7 mouse cellular contexts compared by ENCODE assay signal in the genomic region with DNA sequence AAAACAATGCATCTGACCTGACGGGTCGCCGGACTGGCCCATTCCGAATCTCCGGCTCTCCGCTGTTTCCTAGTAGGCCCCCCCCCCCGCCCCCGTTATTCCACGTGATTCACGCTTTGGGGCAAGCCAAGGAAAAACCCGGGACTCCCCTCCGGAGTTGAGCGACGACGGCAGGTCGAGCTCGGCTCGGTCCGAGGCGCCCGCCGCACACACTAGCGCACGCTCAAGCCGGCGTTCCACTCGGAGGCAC.
DNase-seq lines count a peak whose midpoint lies in the region; ATAC-seq and TF ChIP-seq lines count a peak whose summit lies in the region.

No protein-coding gene starts in this region.

- peak overlapping the region; percentile 75 for H3K4me2 ChIP-seq in lung, postnatal 0 days (replicated peaks; ENCODE audit: low read depth, low read length)
- H3K4me2 ChIP-seq in embryonic facial prominence, embryonic 14.5 days (ENCODE audit: low read depth, low read length), result peak overlapping the region; percentile 84
- peak overlapping the region; percentile 83 for H3K4me2 ChIP-seq in intestine, postnatal 0 days (replicated peaks; ENCODE audit: low read depth)
- H3K4me2 ChIP-seq in neural tube, embryonic 15.5 days, result peak overlapping the region; percentile 71

- no peaks in the 10 kb centered on the region for H3K9me3 ChIP-seq in lung, postnatal 0 days (ENCODE audit: low read length)
- H3K9me3 ChIP-seq in embryonic facial prominence, embryonic 14.5 days (ENCODE audit: control insufficient read depth, low read length), result no peaks in the 10 kb centered on the region
- no peaks in the 10 kb centered on the region for H3K9me3 ChIP-seq in intestine, postnatal 0 days (ENCODE audit: control insufficient read depth)
- no peaks in the 10 kb centered on the region for H3K9me3 ChIP-seq in neural tube, embryonic 15.5 days (replicated peaks)

- no peak for TF ChIP-seq EP300 in lung, postnatal 0 days (IDR thresholded peaks at IDR 0.05)

- peak; percentile 15 for ATAC-seq in lung, postnatal 0 days
- ATAC-seq in embryonic facial prominence, embryonic 14.5 days (ENCODE audit: low read depth), result no peak
- no peak for ATAC-seq in intestine, postnatal 0 days
- 0 out of 2 replicates have a peak, but pooled peaks have one; percentile 4 for ATAC-seq in neural tube, embryonic 15.5 days (ENCODE audit: low FRiP score)

- WGBS in lung, postnatal 0 days, result 5% methylated on average over 19 of the region's 27 CpGs
- 4% methylated on average over 19 of the region's 27 CpGs for WGBS in embryonic facial prominence, embryonic 14.5 days
- WGBS in intestine, postnatal 0 days, result 4% methylated on average over 20 of the region's 27 CpGs
- WGBS in neural tube, embryonic 15.5 days, result 3% methylated on average over 26 of the region's 27 CpGs

- DNase-seq in lung, postnatal 0 days (ENCODE audit: low spot score), result no peak
- no peak for DNase-seq in lung, adult 18-20 months
- no peak for DNase-seq in embryonic facial prominence, embryonic 14.5 days (ENCODE audit: low spot score)
- DNase-seq in thymus, postnatal 14 days, result no peak
- DNase-seq in embryo, embryonic 11 days, result no peak

- no peaks in the 10 kb centered on the region for H3K4me1 ChIP-seq in lung, postnatal 0 days (ENCODE audit: insufficient read depth, low read depth, low read length)
- 0 out of 2 replicates have a peak, but pooled peaks cover 2% of the 10 kb centered on the region for H3K4me1 ChIP-seq in embryonic facial prominence, embryonic 14.5 days (ENCODE audit: control insufficient read depth, insufficient read depth, low read length)
- no peaks in the 10 kb centered on the region for H3K4me1 ChIP-seq in intestine, postnatal 0 days (replicated peaks; ENCODE audit: control insufficient read depth, insufficient read depth, low read length)
- H3K4me1 ChIP-seq in neural tube, embryonic 15.5 days, result peaks cover 27% of the 10 kb centered on the region

- peak overlapping the region; percentile 60 for H3K4me3 ChIP-seq in lung, postnatal 0 days (ENCODE audit: low read depth, low read length)
- H3K4me3 ChIP-seq in embryonic facial prominence, embryonic 14.5 days (ENCODE audit: low read depth, low read length), result peak overlapping the region; percentile 59
- peak overlapping the region; percentile 64 for H3K4me3 ChIP-seq in intestine, postnatal 0 days (ENCODE audit: low read depth, low read length)
- H3K4me3 ChIP-seq in neural tube, embryonic 15.5 days (replicated peaks), result peak overlapping the region; percentile 58

- no peaks in the 10 kb centered on the region for H3K36me3 ChIP-seq in lung, postnatal 0 days (ENCODE audit: insufficient read depth, low read length)
- H3K36me3 ChIP-seq in embryonic facial prominence, embryonic 14.5 days (ENCODE audit: control insufficient read depth, insufficient read depth, low read length), result no peaks in the 10 kb centered on the region
- no peaks in the 10 kb centered on the region for H3K36me3 ChIP-seq in intestine, postnatal 0 days (ENCODE audit: control insufficient read depth, insufficient read depth)
- no peaks in the 10 kb centered on the region for H3K36me3 ChIP-seq in neural tube, embryonic 15.5 days

- H3K27me3 ChIP-seq in lung, postnatal 0 days (replicated peaks; ENCODE audit: insufficient read depth, low read length), result no peaks in the 10 kb centered on the region
- H3K27me3 ChIP-seq in embryonic facial prominence, embryonic 14.5 days (replicated peaks; ENCODE audit: control insufficient read depth, insufficient read depth, low read length), result peaks cover 80% of the 10 kb centered on the region
- peaks cover 28% of the 10 kb centered on the region for H3K27me3 ChIP-seq in intestine, postnatal 0 days (replicated peaks; ENCODE audit: control insufficient read depth, insufficient read depth, low read length)
- H3K27me3 ChIP-seq in neural tube, embryonic 15.5 days (replicated peaks), result peaks cover 56% of the 10 kb centered on the region

- peak overlapping the region; percentile 54 for H3K9ac ChIP-seq in lung, postnatal 0 days (replicated peaks; ENCODE audit: low read depth)
- peak overlapping the region; percentile 76 for H3K9ac ChIP-seq in embryonic facial prominence, embryonic 14.5 days (ENCODE audit: low read depth, low read length)
- H3K9ac ChIP-seq in intestine, postnatal 0 days (ENCODE audit: low read depth, low read length), result peak overlapping the region; percentile 69; the same call in 1 of the 2 replicates
- peak overlapping the region; percentile 67 for H3K9ac ChIP-seq in neural tube, embryonic 15.5 days (replicated peaks)

- no peak for TF ChIP-seq CTCF in lung, postnatal 0 days (IDR thresholded peaks at IDR 0.05)
- TF ChIP-seq CTCF in intestine, postnatal 0 days (IDR thresholded peaks at IDR 0.05; ENCODE audit: low read depth), result no peak

- peak overlapping the region; percentile 82 for H3K27ac ChIP-seq in lung, postnatal 0 days (ENCODE audit: low read length)
- peak overlapping the region; percentile 80 for H3K27ac ChIP-seq in embryonic facial prominence, embryonic 14.5 days (replicated peaks; ENCODE audit: low read depth, low read length)
- peak overlapping the region; percentile 77; the same call in 1 of the 2 replicates for H3K27ac ChIP-seq in intestine, postnatal 0 days (ENCODE audit: low read depth, low read length)
- peak overlapping the region; percentile 92 for H3K27ac ChIP-seq in neural tube, embryonic 15.5 days (replicated peaks)

Comparison
In these comparisons a context has a peak if more than half of its experiments do, and no peak if none do; other contexts are left out.
1. ATAC-seq: peak in lung, postnatal 0 days (single experiment) and neural tube, embryonic 15.5 days (single experiment); none in embryonic facial prominence, embryonic 14.5 days (single experiment) and intestine, postnatal 0 days (single experiment).
2. Peak in every context shown above with its lines, with median percentiles within 50 percentile points of each other: H3K27ac ChIP-seq, H3K4me2 ChIP-seq, H3K4me3 ChIP-seq and H3K9ac ChIP-seq.